Mouse (Mus musculus): ENCODE measurements around the gene Foxa2.
A peak's percentile ranks its signal among the peaks of the same experiment; 100 is the strongest.

Gene Foxa2

DNA sequence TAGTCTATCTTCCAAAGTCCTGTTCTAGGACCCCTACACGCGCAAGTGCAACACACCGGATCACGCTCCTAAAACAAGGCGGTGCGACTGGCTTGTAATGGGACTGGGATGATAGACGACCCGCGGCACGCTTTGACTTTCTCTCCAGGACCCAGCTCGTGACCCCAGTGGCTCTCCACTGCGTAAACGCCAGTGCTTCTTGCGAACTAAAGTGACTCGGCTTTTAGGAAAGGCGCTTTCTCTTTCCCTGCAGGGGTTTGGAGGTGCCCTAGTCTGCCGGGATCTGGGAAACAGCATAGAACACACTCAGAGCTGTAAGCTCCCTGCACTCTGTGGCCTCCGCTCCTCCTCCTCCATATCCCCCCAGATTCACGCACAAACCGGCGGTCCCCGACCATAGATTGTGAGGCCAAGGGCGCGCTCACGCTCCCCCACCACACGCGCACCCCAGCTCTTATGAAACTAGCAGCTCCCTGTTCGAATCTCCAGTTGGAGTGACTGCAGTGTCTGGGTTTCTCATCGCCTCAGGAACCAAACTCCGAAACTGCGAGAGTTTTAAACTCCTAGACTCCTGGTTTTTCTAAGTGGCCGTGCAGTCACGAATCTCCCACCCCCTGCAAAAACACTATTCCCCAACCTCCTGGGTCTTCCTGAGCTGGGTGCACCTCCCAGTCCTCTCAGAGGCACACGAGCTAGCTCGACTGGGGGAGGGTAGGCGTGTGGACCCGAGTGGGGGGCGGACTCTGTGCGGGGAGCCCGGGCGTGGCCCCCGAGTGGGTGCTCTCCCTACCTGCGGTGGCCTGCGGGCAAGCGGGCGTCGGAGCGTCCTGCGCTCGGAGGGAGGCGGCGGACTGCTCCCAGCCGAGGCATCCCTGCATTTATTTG is 7.2 kb downstream of the Foxa2 start:
- DNase-seq (ENCODE audit: extremely low spot score) = no peak

DNA sequence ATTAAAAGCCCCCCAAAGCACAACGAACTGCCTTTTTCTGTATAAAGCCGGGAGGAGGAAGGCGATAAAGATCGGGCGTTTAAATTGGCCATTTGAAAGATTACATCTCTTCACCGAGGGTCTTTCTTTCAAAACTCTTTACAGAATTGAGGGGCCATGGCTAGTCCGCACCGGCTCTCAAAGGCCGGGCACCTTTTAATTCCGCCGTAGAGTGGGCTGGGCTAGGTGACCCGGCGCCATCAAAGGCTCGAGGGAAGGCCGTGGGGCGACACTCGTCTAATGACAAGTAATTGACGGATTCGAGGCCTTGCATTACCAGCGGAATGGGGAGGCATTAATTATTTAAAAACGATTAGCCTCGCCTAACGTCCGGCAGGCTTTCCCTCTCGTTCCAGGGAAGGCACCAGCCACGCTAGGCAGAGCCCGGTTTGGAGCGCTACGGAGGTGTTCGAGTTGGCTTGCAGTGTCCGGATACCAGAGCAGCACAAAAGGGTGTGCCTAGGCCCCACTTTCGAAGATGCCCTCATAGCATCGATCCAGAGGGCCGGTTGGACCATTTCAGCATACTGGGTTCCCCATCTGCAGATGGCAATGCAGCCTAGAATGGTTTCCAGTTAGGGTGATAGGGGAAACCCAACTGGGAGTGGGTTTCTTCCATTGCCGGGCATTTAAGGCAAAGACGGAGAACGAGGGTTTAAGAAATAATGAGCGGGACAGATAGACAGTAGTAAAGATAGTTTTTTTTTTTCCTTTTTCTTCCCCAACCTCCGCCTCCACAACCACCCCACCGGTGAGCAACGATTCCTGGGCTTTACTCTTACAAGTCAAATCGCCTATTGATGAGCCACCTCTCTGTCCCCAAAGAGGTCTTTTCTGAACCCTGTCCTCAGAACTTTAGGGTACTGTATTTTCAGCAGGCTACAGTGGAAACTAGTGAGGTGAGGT is 8.1 kb downstream of the Foxa2 start:
- DNase-seq (ENCODE audit: extremely low spot score) = no peak

DNA sequence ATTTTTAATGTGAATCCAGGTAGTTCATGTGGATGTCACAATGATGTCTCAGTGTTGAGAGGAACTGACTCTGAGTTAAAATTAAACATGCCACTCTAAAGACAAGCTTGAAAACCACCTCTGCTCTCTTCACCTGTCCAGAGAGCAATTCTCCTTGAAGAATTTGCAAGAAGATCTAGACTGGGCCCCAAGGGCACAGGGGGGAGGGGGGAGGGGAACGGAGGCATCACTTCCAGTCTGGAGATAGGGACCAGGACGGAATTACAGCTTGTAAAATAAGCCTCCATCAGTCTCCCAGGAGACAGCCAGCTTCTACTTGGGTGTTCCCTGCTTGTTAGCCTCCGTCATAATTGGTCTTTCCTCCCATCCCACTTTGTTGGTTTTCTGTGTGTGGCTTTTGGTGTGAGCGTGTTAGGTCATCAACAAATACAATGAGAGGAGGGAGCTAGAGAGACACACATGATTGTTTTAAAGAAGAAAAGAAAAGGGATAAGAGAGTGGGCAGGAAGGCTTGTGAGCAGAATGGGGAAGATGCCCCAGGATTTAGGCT is 10.1 kb downstream of the Foxa2 start:
- no peak for DNase-seq (ENCODE audit: extremely low spot score)

DNA sequence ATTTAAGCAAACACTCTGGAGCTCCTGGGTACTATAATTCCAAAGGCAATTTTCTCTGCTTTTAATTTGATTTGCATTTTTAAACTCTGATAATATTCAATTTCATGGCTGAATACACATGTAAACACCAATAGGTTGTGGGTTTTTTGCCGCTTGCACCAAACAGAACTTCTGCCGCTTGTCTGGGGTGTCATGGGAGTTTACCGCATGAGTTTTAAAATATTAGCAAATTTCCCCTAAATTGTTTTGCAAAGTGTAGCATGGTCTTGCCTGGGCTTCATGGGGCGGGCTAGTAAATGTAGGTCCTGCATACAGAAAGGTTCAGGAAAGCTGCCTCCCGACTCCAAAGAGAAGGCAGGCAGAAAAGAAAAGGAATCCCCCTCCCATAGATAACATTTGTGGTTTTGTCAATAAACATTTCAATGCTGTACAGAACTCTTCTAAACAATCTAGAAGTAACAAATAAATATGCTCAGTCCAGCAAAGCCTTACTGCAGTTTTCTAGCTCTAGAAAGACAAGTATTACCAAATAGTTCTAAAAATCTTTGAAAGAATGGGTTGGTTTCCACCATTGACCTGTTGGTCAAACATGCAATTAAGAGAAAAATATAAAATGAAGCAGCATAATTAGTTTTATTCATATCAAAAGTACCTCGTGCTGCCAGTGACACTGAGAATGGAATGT is 15.6 kb downstream of the Foxa2 start:
- no peak for DNase-seq (ENCODE audit: extremely low spot score)

DNA sequence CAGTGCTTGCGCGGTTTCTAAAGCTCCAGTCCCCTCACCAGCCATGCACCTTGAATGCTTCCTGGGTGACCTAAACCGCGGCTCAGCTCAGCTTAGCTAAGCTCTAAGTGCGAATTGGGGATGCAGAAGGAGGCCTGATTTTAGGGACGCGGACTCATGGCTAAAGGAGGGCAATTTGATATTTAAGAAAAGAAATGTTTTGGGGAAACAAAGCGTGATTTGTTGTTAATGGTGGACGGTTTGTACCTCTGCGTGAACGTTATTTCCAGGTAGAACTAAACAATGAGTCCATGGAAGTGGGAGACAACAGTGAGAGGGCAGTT is 16.2 kb downstream of the Foxa2 start:
- no peak for DNase-seq (ENCODE audit: extremely low spot score)

DNA sequence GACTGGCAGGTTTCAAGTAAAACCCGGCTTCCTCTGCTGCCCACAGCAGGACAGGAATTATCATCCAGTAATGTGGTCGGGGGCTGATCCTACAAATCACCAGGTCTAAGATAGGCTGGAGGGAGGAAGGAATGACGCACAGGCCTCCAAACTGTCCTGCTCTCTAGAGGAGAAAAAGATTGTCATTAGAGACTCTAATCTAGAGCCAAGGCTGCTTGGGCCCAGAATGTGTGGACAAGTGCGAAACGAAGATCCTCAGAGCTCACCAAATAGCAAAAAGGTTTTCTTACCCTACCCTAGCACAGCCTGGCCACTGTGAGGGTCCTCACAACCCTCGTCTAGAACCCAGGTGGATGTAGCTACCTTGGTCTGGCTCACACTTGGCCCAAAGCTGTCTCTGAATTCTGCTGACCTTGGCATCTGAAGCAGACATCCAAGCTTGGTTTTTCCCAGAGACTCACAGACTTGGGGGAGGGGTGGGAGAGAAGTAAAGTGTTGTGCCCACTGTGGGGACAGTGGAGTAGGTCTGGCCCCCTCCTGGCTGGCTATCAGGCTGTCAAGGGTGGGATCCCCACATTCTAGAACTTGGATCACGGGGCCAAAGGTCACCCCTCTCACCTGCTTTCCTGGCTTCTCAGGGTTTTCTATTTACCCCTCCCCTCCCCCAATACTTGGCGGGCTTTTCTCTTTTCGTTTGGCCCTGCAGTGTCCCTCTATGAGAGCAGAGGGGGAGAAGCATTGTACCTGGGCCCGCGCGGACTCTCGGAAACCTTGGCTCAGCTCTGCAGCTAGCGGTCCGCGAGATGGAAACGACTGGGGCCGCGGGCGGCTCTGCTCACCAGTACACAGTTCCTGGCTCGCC is 16.8 kb downstream of the Foxa2 start:
- no peak for DNase-seq (ENCODE audit: extremely low spot score)

DNA sequence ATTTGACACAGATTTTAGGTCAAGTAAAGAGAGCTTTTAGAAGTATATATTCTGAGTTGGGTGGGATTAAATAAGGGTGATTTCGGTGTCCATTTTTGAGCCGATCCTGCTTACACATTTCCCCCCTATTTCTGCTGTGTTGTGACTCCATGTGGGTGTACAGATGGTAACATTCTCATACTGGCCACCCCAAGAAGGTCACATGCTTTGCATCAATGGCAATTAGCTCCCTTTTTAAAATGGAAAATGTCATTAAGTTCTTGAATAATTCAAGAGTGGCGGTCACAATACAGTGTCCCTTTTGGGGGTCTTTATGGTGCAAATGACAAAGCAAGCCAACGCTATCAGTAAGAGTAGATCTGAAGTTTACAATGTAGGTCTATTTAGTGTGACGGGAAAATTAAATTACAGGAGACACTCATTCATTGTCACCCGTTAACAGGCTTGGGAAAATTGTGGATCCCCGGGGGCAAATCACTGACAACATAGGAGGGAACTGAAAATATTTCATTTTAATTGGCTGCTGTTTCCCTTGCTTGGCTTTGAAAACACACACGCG is 17.6 kb downstream of the Foxa2 start:
- DNase-seq (ENCODE audit: extremely low spot score) = no peak

DNA sequence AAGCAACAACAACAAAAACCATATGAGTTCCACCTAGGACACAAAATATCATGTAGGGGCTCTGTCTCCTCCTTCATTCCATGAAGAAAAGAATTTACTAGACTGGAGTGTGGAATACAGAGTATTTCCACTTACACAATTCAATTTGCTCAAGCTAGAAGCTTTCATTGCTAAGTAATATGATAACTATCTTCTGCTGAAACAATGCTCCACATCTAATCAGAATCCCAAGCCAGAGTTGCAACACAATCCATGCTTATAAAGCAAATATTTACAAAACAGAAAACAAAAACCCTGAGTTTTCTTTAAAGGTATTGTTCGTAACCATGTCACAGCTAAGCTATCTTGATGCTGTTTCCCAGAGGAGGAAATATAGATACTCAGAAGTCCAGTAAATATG is 20.4 kb downstream of the Foxa2 start:
- no peak for DNase-seq (ENCODE audit: extremely low spot score)

DNA sequence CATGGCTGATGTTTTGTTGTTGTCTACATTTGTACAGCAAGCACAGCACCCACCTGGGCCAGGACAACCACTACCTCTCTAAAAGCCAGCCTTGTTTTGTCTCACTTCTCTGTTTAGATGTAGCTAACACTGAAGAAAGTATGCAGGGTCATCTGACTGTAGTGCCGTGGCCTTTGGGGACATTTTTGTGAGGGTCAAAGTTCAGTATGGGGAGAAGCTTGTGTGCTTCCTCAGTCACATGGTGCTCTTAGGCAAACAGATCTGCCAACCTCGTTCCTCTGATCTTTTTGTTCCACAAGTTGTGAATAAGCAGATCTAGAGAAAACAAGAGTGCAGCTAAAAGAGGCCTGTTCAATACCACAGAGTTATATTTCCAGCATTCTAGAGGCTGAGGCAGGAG is 21.3 kb downstream of the Foxa2 start:
- DNase-seq (ENCODE audit: extremely low spot score) = no peak

DNA sequence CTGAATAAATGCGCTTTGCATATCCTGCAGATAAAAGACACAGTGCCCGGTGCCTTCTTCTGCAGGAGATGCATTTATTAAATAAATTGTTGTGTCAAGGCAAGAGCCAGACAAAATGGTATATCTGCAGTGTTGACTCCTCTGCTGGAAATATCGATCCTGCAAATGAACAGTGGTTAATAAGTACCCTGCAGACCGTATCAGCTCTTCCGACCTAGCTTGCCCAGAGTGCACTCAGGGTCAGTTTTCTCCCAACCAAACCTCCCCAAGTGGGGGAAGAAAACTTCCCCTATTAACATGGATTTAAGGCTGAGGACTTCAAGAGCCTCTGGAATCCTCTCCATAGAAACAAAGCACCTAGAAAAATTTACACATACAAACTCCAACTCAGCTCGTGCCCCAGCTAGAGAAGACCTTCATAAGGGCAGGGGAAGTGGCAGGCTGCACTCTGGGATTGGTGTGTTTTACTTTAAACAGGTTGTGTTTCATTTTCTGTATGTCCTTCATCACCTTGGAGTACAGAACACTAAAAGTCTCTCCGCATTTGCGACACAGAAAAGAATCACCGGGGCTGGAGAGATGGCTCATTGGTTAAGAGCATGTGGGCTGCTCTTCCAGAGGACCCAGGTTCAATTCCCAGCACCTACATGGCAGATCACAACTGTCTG is 22.4 kb downstream of the Foxa2 start:
- DNase-seq (ENCODE audit: extremely low spot score) = no peak

DNA sequence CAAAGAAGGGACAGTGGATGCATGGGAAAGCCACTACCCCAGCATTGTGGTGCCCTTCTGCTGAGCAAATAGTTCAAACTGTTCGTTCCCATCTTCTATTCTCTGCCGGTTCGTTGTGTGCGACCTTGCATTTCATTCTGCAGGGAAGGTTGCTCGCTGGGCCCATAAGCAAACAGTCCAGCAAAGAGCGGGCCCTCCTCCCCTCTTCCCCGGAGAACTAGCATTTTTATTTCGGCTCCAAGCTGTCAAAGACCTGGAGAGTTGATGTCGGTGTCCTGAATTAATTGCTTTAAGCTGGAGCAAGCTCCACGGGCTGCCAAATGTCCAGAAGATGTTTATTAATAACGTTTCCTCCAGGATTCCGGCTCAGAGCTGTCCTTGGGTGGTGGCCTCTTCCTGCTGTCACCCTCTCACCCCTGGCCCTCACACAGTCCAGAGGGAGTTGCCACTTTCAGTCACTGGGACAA is 23.4 kb downstream of the Foxa2 start:
- peak; percentile 42 for DNase-seq (ENCODE audit: extremely low spot score)

DNA sequence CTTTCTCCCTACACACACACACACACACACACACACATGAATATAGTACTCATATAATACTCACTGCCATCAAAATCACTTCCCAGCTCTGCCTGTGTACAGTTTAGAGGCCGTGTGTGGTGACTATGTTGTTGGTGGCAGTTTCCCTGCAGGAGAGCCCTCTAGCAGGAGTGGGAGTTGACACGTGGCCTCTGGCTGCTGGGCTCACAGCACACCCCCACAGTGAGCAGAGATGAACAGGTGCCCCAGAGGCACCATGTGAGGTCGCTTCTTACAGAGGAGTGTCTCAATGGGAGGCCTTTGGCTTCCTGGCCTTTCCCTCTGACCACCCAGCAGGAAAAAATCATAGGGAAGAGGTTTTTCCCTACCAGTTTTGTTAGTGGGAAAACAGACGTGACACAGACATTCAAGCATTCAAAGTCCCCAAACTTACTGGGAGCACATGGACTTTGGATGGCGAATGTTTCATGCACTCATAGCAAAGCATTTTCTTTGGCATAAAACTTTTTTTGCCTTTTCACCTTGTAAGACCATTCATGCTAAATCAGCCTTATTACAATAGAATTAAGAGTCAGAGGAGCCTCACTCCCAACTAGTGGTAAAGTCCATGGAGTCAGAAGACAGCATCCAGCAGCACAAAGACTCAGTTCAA is 24.7 kb downstream of the Foxa2 start:
- peak; percentile 16 for DNase-seq (ENCODE audit: extremely low spot score)

DNA sequence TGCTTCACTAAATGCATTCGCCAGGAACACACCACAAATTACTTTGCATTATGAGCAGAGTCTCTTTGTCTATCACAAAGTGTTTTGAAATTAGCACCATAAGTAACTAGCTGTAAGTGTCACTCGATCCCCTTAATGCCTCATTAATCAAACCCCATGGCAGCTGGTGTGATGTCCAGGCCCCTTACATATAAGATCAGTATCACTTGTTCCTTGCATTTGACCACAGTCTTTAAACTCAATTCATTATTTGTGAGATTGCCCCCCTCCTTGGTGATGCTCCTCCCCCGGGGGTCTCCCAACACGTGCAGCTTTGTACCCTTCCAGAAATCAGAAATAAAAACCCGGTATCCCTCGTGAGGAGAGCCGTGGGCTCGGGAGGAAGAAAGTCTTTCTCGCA is 25.8 kb downstream of the Foxa2 start:
- peak; percentile 34 for DNase-seq (ENCODE audit: extremely low spot score)

DNA sequence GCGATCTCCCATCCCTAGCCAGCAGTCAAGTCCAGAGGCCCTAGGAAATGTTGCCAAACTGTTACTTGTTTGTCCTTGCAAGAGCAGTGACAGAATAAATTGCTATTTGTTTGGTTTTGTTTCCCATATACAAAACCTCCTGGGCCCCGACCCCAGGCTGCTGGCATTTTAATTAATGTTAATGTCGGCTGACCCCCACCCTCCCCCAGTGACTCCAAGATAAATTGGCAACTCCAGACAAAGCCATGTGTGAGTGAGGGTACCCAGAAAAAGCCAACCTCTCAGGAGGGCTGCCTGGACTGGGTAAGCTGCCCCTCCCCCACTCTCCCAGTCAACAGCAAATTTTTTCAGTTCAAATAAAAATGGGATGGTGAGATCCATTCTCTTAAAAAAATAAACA is 26.6 kb downstream of the Foxa2 start:
- DNase-seq (ENCODE audit: extremely low spot score) = peak; percentile 37

DNA sequence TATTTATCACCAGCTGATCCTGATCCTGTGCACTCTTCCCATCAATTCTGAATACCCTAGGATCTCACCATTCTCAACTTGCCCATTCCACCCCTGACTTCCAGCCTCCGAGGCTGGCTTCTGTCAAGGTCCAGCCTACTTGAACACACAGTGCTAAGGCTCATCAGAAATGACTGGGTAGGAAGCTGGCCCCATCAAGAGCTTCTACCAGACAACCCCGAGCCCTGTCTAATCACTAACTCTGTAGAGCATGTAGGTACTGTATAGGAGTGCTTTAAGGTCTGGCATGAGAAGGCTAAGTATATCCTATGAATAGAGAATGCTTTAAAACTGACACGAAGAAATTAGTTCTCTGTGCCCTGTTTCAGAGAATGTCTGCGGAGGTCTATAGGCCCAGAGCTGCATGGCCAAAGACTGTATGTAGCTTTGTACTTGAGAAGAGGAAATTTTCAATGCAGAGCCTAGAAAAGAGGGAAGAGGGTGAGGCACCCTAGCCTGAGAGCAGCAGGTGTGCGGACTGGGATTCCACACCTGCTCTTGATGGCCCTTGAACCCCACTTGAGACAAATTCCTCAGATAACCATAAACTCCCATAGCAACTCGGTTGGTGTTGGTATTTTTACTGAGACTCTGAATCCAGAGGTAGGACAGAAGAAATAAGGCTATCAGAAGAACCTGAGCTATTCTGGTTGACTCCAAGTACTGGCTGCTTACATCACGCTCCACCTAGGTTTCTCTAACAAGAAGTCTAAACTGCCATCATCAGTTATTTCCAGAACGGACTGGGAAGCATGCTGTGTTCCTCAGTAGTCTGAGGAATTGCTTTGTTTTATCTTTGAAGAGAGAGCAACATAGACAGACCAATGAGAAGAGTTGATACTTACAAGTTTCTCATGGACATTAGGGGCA is 28.7 kb downstream of the Foxa2 start:
- no peak for DNase-seq (ENCODE audit: extremely low spot score)

DNA sequence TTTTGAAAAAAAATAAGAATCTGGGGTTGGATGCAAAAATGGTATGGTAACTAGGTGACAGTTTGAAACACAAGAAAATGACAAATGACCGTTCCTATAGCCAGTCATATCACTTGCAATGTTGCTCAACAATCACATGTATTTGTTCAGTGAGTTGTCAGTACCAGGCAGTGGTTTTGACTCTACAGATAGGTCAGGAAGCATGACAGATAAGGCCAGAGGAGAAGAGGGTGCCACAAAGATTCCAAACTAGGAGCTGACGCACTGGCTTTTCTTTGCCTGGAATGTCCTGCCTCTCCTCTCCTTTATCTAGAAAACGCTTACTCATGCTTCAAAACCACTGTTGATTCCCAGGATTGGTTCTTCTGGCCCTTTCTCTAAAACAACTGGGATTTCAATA is 33.4 kb downstream of the Foxa2 start:
- no peak for DNase-seq (ENCODE audit: extremely low spot score)

DNA sequence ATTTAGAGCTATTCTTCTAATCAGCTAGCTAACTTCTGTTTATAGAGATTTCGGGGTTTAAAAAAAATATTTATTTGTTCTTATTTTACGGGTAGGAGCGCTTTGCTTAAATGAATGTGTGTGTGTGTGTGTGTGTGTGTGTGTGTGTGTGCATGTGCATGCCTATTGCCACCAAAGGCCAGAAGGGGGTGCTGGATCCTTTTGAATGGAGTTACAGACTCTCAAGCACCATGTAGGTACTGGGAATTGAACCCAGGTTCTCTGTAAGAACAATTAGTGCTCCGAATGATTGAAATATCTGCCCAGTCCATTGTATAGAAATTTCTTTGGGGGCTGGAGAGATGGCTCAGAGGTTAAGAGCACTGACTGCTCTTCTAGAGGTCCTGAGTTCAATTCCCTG is 37.7 kb downstream of the Foxa2 start:
- DNase-seq (ENCODE audit: extremely low spot score) = no peak
